Mouse (Mus musculus) ES-Bruce4 (cell line): ENCODE measurements around the gene Slc25a21.

Experiments
- CTCF ChIP-seq: IDR thresholded peaks from one replicate; pipeline ENCODE4 v1.8.1; 2011; ENCODE audit warnings: low read depth, low read length
- EP300 ChIP-seq: IDR thresholded peaks from 2 replicates; pipeline ENCODE4 v1.6.1; 2011; ENCODE audit warnings: low read depth, low read length; ENCODE audit not compliant: insufficient read depth
- POLR2A ChIP-seq: IDR thresholded peaks from one replicate; pipeline ENCODE4 v1.8.1; 2011; ENCODE audit warnings: low read length; ENCODE audit not compliant: insufficient read depth

- TF ChIP-seq POLR2A: no peak
- no peak for TF ChIP-seq EP300
- TF ChIP-seq CTCF: no peak
Observed at GRCm38 (mm10) chr12:56807483-56807882, 389.8 kb downstream of the Slc25a21 start.
